Mouse (Mus musculus) adrenal gland, adult 8-10 months (tissue): ENCODE data around the gene Ddit4l. TPM values are rescaled to one million over a fixed set of nuclear protein-coding genes. Genes with fewer than 3 reads are reported as not detected.
"Not testable (repeated sequence)": the region's sequence is repeated elsewhere in the genome, so short reads cannot be mapped to it uniquely, and the experiment has no call there.

Experiments used
- DNase-seq: peaks from one replicate; pipeline ENCODE4 v3.0.0; 2022
- microRNA-seq, 2 experiments: library from miRNA; unstranded; fragments of <30 nt; microRNA quantifications; one replicate each; pipeline ENCODE4 v1.2.0; 2022
- total RNA-seq, 4 experiments: library from RNA; stranded (reverse); gene quantifications; 2 replicates each; pipeline ENCODE4 v1.2.4; 2022

The Ddit4l gene
- total RNA-seq, 4 experiments from 2014 or later: 1.1 to 2.0 (median 1.5) TPM

DNA sequence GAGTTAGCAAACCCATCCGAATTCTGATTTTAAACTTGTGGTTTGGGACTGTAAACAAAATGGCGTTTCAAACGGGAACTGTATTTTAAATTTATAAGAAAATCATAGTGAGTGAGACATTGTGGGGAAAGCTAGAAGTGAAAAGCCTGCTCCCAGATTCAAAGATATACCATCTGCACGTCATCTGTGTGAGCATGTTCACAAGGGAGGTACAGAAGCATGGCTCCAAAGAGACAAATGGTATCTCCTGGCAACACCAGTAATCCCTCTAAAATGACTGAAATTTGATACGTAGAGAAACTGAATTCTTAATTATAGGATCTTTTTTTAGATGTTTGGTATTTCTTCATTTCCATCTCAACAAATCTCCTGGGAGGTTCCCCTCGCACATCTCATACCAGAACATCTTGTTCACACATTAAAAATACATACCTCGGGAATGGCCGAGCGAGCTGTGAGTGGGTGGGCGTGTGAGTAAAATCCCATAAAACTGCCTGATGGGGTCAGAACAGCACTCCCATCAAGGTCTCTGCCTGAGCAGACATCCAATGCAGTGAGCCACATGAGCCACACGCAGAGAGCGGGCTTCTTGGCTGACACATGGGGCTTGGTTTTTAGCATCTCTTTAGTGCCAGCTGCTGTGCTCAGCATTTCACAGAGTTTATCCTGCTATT is 26.2 kb downstream of the Ddit4l start:
- no peak for DNase-seq

DNA sequence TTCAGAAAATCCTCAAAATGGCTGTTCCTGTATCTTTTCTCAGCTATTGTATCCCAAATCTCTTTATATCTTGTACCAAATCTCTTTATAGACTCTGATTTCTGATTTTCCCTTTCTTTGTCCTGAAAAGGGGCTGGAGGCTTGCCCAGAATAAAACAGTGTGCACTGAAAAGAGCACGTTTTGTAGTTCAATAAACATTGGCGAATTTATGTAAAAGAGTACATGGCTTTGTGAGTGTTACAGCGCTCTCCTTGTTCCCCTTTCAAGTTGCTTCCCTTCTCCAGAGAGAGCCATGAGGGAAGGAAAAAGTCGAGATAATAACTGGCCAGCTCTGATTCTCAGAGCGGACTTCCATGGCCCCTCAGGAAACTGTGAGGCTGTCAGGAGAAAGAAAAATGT is 27.7 kb downstream of the Ddit4l start:
- no peak for DNase-seq

DNA sequence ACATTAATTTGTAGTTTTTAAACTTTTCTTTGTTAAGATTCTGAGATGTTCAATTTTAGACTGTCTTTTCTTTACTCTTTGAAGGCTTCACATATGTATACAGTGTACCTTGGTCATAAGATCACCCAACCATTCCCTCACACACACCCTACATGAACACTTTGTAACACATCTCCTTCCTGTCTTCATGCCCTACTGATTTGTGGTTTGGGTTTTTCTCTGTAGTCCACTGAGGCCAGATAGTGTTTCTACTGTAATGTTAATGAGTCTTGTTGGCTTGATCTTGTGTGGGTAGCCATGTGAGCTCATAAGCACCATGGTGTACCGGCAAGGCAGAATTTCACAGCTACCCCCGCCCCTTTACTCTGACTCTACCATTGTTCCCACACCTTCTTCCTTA is 31.4 kb downstream of the Ddit4l start:
- DNase-seq: no peak

DNA sequence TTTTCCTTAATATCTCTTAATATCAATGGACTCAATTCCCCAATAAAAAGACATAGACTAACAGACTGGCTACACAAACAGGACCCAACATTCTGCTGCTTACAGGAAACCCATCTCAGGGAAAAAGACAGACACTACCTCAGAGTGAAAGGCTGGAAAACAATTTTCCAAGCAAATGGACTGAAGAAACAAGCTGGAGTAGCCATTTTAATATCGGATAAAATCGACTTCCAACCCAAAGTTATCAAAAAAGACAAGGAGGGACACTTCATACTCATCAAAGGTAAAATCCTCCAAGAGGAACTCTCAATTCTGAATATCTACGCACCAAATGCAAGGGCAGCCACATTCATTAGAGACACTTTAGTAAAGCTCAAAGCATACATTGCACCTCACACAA is 49.8 kb downstream of the Ddit4l start, which contains the start of gene Gm21962:
TSS of gene Gm21962 (plus strand) at position 301 of the 400 bp plus-strand sequence.
- DNase-seq: not testable (repeated sequence)

Small RNAs within 50 kb of the gene (microRNA-seq; reads per million reads assigned to microRNA genes)
- 0 reads per million in 2 experiments for gene Gm22468

Other genes with a start within 250 kb of the Ddit4l start
- gene Gm21962, start 49.9 kb downstream of the Ddit4l start, total RNA-seq: not detected
- 100 to 1,000 TPM; 124 to 155 (median 138) TPM for gene H2afz, start 242.9 kb downstream of the Ddit4l start, total RNA-seq
- gene Dnajb14, start 246.1 kb downstream of the Ddit4l start, total RNA-seq: 10 to 100 TPM; 21.1 to 29.1 (median 27.3) TPM